Mouse (Mus musculus) A20 (cell line): Measurements from ENCODE around the gene Wdr95.
"Not testable (repeated sequence)": the region's sequence is repeated elsewhere in the genome, so short reads cannot be mapped to it uniquely, and the experiment has no call there.

Experiments
- DNase-seq: peaks from one replicate; pipeline ENCODE4 v3.0.0-alpha.2; 2011; ENCODE audit warnings: low read depth, low spot score

The Wdr95 gene

GRCm38 (mm10) chr5:149514890-149515289 lies 13.6 kb upstream of the Wdr95 start:
- DNase-seq = no peak

GRCm38 (mm10) chr5:149517116-149517515 lies 11.4 kb upstream of the Wdr95 start:
- no peak for DNase-seq

GRCm38 (mm10) chr5:149520806-149521205 lies 7.7 kb upstream of the Wdr95 start:
- no peak for DNase-seq

- no peak for DNase-seq
Observed at GRCm38 (mm10) chr5:149523856-149524241, 4.6 kb upstream of the Wdr95 start.

- DNase-seq = peak; percentile 77
Observed at GRCm38 (mm10) chr5:149524242-149524858, 4.1 kb upstream of the Wdr95 start.

GRCm38 (mm10) chr5:149525055-149525785 lies 3.3 kb upstream of the Wdr95 start:
- DNase-seq = peak; percentile 42

GRCm38 (mm10) chr5:149526467-149526951 lies 2.0 kb upstream of the Wdr95 start:
- no peak for DNase-seq

GRCm38 (mm10) chr5:149527292-149527691 lies 1.2 kb upstream of the Wdr95 start:
- not testable (repeated sequence) for DNase-seq

- no peak for DNase-seq
Observed at GRCm38 (mm10) chr5:149533847-149534246, 5.4 kb downstream of the Wdr95 start.

GRCm38 (mm10) chr5:149536005-149536404 lies 7.5 kb downstream of the Wdr95 start:
- no peak for DNase-seq

- no peak for DNase-seq
Observed at GRCm38 (mm10) chr5:149537796-149538511, 9.5 kb downstream of the Wdr95 start.

GRCm38 (mm10) chr5:149538531-149538930 lies 10.1 kb downstream of the Wdr95 start:
- DNase-seq = no peak

GRCm38 (mm10) chr5:149539051-149539450 lies 10.6 kb downstream of the Wdr95 start:
- no peak for DNase-seq

GRCm38 (mm10) chr5:149551179-149551578 lies 22.7 kb downstream of the Wdr95 start:
- DNase-seq = no peak

- peak; percentile 55 for DNase-seq
Observed at GRCm38 (mm10) chr5:149552742-149553141, 24.3 kb downstream of the Wdr95 start.

GRCm38 (mm10) chr5:149553373-149553772 lies 24.9 kb downstream of the Wdr95 start:
- DNase-seq = no peak

GRCm38 (mm10) chr5:149554397-149554796 lies 25.9 kb downstream of the Wdr95 start:
- no peak for DNase-seq

- no peak for DNase-seq
Observed at GRCm38 (mm10) chr5:149560903-149561588, 32.6 kb downstream of the Wdr95 start.

GRCm38 (mm10) chr5:149566026-149566425 lies 37.5 kb downstream of the Wdr95 start:
- DNase-seq = peak; percentile 66

GRCm38 (mm10) chr5:149566957-149567356 lies 38.5 kb downstream of the Wdr95 start:
- no peak for DNase-seq

- no peak for DNase-seq
Observed at GRCm38 (mm10) chr5:149568993-149569392, 40.5 kb downstream of the Wdr95 start.

- DNase-seq = no peak
Observed at GRCm38 (mm10) chr5:149576977-149577376, 48.5 kb downstream of the Wdr95 start.
